Mouse (Mus musculus) heart, postnatal 0 days (tissue): Measurements from ENCODE around the gene Peak1.

Experiments
- CTCF ChIP-seq: IDR thresholded peaks from 2 replicates; pipeline ENCODE4 v1.5.1; 2016; ENCODE audit warnings: antibody characterized with exemption, control low read depth, low read depth
- EP300 ChIP-seq: IDR thresholded peaks from 2 replicates; pipeline ENCODE4 v1.6.1; 2016; ENCODE audit warnings: antibody characterized with exemption, low read depth

DNA sequence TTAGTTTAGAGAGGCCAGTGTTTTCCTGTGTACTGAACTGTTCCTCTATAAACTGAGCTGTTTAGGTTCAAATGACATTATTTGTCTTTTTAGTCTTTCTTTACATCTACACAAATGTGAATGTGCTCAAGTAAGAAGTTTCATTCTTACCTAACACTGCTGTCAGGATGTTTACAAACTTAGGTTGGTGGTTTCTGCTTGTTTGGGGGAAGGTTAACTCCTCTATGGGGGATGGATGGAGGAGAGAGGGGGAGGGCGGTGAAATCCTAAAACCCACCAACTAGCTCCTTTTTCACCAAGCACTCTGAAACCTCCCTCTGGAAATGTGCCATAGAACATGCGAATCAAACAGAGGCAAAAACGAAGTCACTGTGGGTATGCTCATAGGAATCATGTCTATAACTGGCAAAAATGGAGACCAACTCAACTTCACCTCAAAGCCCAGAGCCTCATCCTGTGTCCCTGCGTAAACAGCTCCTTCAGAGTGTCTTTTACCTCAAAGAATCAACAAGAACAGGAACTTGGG is 265.3 kb downstream of the Peak1 start:
- no peak for TF ChIP-seq EP300
- no peak for TF ChIP-seq CTCF
